Mouse (Mus musculus) ES-E14 (cell line): Measurements from ENCODE around the gene Ppp1r11. TPM values are rescaled to one million over a fixed set of nuclear protein-coding genes. Genes with fewer than 3 reads are reported as not detected.

Source experiments
- DNase-seq: peaks from one replicate; pipeline ENCODE4 v3.0.0-alpha.2; 2013; ENCODE audit warnings: low read depth, low spot score
- H3K27ac ChIP-seq: 2 replicates; pipeline ENCODE4 v1.5.1; 2012; ENCODE audit warnings: low read depth, mild to moderate bottlenecking, low read length, moderate library complexity, mixed read lengths; ENCODE audit not compliant: poor library complexity, insufficient read depth, severe bottlenecking
- H3K36me3 ChIP-seq: 2 replicates; pipeline ENCODE4 v1.6.1; 2012; ENCODE audit warnings: mild to moderate bottlenecking, low read length, moderate library complexity, mixed read lengths; ENCODE audit not compliant: control insufficient read depth, poor library complexity, insufficient read depth, severe bottlenecking
- H3K4me1 ChIP-seq, 2 experiments: fragments of 150-350 bp in 1 of 2; sonication (generic) in 1 of 2; 2 replicates each; pipeline ENCODE4 v1.6.1; 2012; ENCODE audit warnings: low read length in 2 of 2, mild to moderate bottlenecking in 1 of 2, mixed read lengths in 1 of 2; ENCODE audit not compliant: control insufficient read depth in 2 of 2, insufficient read depth in 2 of 2, poor library complexity in 1 of 2
- H3K4me3 ChIP-seq, 2 experiments: fragments of 150-350 bp in 1 of 2; sonication (generic) in 1 of 2; 2 replicates each; pipeline ENCODE4 v1.5.1; 2012; ENCODE audit warnings: low read length in 2 of 2, low read depth in 1 of 2, mild to moderate bottlenecking in 1 of 2, mixed read lengths in 1 of 2; ENCODE audit not compliant: insufficient read depth in 1 of 2, poor library complexity in 1 of 2, severe bottlenecking in 1 of 2
- H3K9ac ChIP-seq: 2 replicates; pipeline ENCODE4 v1.6.1; 2012; ENCODE audit warnings: low read depth, mild to moderate bottlenecking, low read length, mixed read lengths; ENCODE audit not compliant: poor library complexity, insufficient read depth, severe bottlenecking
- H3K9me3 ChIP-seq: fragments of 150-350 bp; sonication (generic); 2 replicates; pipeline ENCODE4 v1.6.1; 2012; ENCODE audit warnings: low read depth, mild to moderate bottlenecking, low read length; ENCODE audit not compliant: control insufficient read depth, insufficient read depth
- CHD2 ChIP-seq: IDR thresholded peaks from 2 replicates; pipeline ENCODE4 v1.6.1; 2014; ENCODE audit warnings: mild to moderate bottlenecking, low read depth, low read length, inconsistent platforms
- HCFC1 ChIP-seq: IDR thresholded peaks from 2 replicates; pipeline ENCODE4 v1.6.1; 2012; ENCODE audit warnings: low read length, inconsistent platforms, borderline replicate concordance; ENCODE audit not compliant: insufficient read depth
- MAFK ChIP-seq: IDR thresholded peaks from 2 replicates; pipeline ENCODE4 v1.6.1; 2014; ENCODE audit warnings: mild to moderate bottlenecking, low read depth, low read length, inconsistent platforms; ENCODE audit not compliant: insufficient read depth
- ZC3H11A ChIP-seq: IDR thresholded peaks from 2 replicates; pipeline ENCODE4 v1.6.1; 2012; ENCODE audit warnings: low read depth, mild to moderate bottlenecking, inconsistent platforms, low read length, borderline replicate concordance
- ZNF384 ChIP-seq: IDR thresholded peaks from 2 replicates; pipeline ENCODE4 v1.6.1; 2012; ENCODE audit warnings: low read depth, low read length, inconsistent platforms
- in situ Hi-C, 2 experiments: fragments of 600-800 bp; cut with MboI; formaldehyde crosslinking; loops; one replicate each; pipeline ENCODE4 v1.15.1; 2025; ENCODE audit warnings: low sequenced_read_pairs in 2 of 2, inconsistent platforms in 1 of 2; ENCODE audit not compliant: unreplicated experiment in 2 of 2
- total RNA-seq: library from RNA; depleted of rRNA; stranded (reverse); fragments of 300-350 nt; gene quantifications from 2 replicates; pipeline ENCODE4 v1.2.3, GENCODE M21; 2012

The Ppp1r11 gene
- total RNA-seq, 1 experiment: 108 TPM

GRCm38 (mm10) chr17:36948286-36948685 is 3.3 kb downstream of the Ppp1r11 start:
- no peak for DNase-seq
- Histone ChIP-seq H3K9ac (no peak overlapping the region), H3K4me3 (no peak overlapping the region), H3K9me3 (no peaks in the 10 kb centered on the region), H3K27ac (no peak overlapping the region), H3K4me1 (peaks cover 5 to 14% of the 10 kb centered on the region in 2 experiments; a peak in 3 of 4 replicates), H3K36me3 (peaks cover 6% of the 10 kb centered on the region)
- in situ Hi-C loops: no loop called here
- TF ChIP-seq ZNF384 (no peak), ZC3H11A (no peak), CHD2 (no peak), HCFC1 (no peak), MAFK (no peak)

- Histone ChIP-seq H3K9ac (peak overlapping the region; percentile 81), H3K4me3 (peak overlapping the region; percentile 73 to 75), H3K9me3 (no peaks in the 10 kb centered on the region), H3K36me3 (peaks cover 6% of the 10 kb centered on the region), H3K27ac (peak overlapping the region; percentile 32), H3K4me1 (peaks cover 5 to 22% of the 10 kb centered on the region in 2 experiments)
- DNase-seq: no peak
- TF ChIP-seq ZC3H11A (no peak), CHD2 (no peak), HCFC1 (no peak)
- in situ Hi-C loops: no loop called here
These were observed 4.3 kb downstream of the Ppp1r11 start for GRCm38 (mm10) chr17:36947051-36947819.

GRCm38 (mm10) chr17:36944121-36944775 is 7.3 kb downstream of the Ppp1r11 start:
- Histone ChIP-seq H3K36me3 (peaks cover 6% of the 10 kb centered on the region), H3K9me3 (no peaks in the 10 kb centered on the region), H3K9ac (no peak overlapping the region), H3K4me3 (peak overlapping the region in 1 of 2 experiments; percentile 62; a peak in 1 of 4 replicates), H3K4me1 (peaks cover 0 to 22% of the 10 kb centered on the region in 2 experiments; a peak in 2 of 4 replicates), H3K27ac (no peak overlapping the region)
- no peak for DNase-seq
- no peak for TF ChIP-seq ZNF384
- no peak for TF ChIP-seq CHD2
- TF ChIP-seq MAFK: no peak
- no peak for TF ChIP-seq HCFC1
- TF ChIP-seq ZC3H11A: no peak
- in situ Hi-C loops: no loop called here

- Histone ChIP-seq H3K27ac (no peak overlapping the region), H3K36me3 (peaks cover under 1% of the 10 kb centered on the region), H3K9me3 (no peaks in the 10 kb centered on the region), H3K4me1 (peaks cover 0 to 22% of the 10 kb centered on the region in 2 experiments; a peak in 2 of 4 replicates), H3K9ac (peak overlapping the region; percentile 44; the same call in 1 of the 2 replicates), H3K4me3 (peak overlapping the region; percentile 43 to 62)
- DNase-seq: no peak
- in situ Hi-C loops: no loop called here
- TF ChIP-seq ZC3H11A (no peak), CHD2 (no peak), MAFK (no peak), ZNF384 (no peak), HCFC1 (no peak)
These were observed 7.8 kb downstream of the Ppp1r11 start for GRCm38 (mm10) chr17:36943691-36944090.
